Mouse (Mus musculus) thymus, postnatal 0 days (tissue): Measurements from ENCODE around the gene Rrnad1. TPM values are rescaled to one million over a fixed set of nuclear protein-coding genes. Genes with fewer than 3 reads are reported as not detected.

ENCODE experiments used
- DNase-seq: peaks from one replicate; pipeline ENCODE4 v3.0.0-alpha.2; 2015; ENCODE audit warnings: low spot score
- polyA plus RNA-seq: library from polyadenylated mRNA; unstranded; fragments of >200 nt; fragmentation: Nextera tagmentation; extraction: Ambion mirVana; gene quantifications from 2 replicates; pipeline ENCODE4 v1.2.1, GENCODE M21; 2015

The Rrnad1 gene
- polyA plus RNA-seq, 1 experiment from 2014 or later: 16.6 TPM

DNA sequence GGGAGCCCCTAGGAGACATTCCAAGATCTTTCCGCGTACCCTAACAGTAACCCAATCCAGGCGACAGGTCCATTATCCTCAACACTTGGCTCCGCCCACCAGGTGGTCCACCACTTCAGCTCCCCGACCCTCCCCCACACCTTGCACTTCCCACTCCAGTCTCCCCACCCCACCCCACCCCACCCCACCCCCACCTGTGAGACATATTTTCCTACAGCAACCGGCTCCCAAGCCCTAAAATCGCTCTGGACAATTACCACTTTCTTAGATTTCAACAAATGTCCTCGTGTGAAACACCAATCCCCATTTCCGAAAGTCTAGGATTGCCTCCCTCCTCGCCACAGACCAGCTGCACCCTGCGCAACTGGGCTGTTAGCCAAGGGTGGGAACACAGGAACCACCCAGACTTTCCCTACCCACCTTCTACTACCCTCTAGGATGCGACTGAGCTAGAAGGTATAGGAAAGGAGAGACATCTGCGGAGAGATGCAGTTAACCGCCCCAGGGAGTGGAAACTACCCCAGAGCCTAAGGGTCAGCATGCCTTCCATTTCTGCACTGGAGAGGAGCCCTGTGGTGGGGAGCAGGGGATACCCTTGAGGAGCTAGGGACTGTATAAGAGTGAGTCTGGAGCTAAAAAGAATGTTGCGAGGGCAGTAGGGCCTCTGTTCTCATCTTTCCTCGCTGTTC is 18.9 kb upstream of the Rrnad1 start:
- no peak for DNase-seq

DNA sequence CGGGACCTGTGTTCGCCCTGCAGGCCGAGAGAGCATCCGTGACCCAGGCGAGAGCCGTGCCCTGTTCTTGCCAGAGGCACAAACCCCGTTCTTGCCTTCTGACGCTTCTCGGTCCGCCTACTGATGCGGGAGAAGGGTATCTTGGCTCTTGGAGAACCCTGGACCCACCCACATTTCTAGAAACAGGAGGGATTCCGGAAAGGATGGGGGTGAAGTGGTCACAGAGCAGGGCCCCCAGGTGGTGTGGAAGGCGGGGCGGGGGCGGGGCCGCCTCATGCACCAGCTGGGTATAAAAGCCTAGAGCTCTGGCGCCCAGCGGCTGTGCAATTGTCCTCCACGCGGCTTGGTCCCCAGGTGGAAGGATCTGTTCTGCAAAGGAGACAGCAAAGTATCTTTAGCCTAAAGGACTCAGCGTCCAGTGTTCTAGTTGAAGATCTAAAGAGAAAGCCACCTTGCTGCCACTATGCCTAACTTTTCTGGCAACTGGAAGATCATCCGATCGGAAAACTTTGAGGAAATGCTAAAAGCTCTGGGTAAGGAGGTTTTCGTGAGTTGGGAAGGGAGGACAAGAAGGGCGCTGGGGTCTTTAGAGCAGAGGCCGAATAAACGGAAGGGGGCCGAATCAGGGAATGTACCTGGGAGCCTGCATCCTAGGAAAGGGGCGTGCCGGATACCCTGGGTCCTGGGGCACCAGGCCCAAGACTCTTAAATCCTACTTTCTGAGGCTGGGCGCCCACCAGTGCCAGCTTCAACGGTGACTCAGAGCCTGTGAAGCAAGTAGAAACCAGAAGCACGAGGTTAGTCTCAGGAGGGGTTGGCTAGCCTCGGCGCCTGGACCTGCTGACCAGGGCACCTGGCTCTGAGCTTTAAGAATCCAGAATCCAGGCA is 18.1 kb upstream of the Rrnad1 start, which contains the start of gene Crabp2:
Gene Crabp2, plus strand, starts transcription at position 289 of the 888 bp plus-strand sequence.
- no peak for DNase-seq

DNA sequence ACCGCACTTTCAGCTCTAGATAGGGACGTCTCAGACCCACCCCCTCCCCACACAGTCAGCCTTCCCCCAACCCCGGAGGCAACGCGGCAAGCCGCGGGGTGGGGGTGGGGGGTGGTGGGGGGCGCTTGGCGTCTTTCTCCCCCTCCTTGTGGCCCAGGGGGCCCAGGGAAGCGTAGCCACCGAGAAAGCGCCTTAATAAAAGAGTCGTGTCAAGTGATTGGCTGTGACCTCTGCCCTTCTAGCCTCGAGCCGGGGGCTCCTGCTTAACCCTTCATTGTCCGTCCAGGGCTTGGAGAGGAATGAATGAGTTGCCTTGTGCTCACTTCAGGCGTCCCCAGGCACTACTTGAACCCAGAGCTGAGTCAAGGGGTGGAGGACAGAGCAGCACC is 17.3 kb upstream of the Rrnad1 start:
- DNase-seq: no peak

DNA sequence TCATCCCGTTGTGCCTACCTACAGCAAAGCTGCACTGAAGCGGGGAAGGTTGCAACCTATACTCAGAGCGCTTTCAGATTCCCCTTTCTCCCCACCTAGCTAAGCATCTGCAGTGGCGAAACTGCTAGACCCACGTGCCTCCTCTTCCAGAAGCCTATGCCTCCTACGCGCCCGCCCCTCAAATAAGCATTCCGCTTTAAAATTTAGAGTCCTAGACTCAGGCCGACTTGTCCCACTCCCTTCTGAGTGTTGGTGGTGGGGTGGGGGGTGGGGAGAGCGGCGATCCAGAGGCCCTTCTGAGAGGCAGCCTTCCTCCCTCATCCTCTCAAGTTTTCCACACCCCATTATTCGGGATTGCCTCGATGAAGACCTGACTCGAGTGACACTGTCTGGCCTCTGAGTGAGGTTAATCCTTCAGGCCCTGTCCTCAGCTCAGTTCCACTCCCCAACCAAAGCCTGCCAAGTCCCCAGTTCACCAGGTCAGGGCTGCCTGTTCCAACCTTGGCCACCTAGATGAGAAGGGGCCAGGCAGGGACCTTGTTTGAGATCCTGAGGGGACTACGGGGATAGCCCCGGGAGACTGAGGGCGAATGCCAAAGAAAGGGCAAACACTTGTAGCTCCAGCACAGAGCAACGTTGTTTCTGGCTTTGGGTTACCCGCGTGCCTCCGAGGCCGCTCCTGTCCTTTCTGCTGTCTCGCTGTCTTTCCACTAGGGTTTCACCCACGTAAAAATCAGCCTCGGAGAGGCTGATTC is 16.7 kb upstream of the Rrnad1 start:
- DNase-seq: no peak

DNA sequence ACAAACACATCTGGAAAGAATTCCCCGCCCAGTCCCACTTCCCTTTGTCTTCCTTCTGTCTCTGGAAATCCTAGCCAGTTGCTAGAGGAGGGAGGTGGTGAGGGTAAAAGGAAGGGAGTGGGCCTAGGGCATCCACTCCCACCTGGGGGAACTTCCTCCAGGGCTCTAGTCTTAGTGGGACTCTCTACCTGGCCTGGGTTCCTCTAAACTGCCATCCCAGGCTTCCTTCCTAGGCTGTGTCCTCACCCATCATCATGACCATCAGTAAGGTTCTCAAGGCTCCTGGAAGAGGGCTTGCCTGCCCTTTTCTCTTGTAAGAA is 16.0 kb upstream of the Rrnad1 start:
- no peak for DNase-seq

DNA sequence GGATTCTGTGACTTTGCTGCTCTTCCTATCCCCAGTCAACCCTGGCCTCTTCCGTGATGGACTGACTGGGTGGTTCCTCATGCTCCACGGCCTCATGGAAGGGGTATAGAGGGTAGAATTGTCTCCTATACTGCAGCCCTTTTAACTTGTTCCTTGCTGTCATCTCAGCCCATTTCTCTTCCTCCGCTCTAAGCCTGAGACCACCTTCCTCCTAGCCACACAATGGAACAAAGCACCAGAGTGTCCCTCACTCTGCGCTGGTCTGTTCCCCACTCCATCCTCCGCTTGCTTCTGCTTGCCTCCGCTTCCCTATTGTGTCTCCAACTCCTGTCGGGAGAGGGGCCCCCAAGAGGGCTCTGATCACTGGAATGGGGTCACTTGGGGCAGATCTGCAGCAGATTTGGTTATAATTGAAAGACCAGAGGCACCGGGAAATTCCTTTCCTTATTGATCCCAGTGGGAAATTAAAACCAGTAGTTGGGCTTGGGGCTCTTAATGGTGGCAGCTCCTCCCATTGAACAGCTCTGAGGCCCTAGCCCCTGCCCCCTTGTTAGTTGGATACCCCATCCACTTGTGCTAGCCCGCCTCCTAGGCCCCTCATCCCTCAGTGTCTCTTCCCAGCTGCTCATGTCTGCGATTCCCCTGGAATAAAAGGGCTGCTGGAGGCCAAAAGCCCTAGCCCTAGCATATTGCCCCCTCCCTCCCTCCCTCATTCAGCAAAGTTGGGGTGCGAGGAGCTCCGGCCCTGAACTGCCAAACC is 15.4 kb upstream of the Rrnad1 start:
- no peak for DNase-seq

DNA sequence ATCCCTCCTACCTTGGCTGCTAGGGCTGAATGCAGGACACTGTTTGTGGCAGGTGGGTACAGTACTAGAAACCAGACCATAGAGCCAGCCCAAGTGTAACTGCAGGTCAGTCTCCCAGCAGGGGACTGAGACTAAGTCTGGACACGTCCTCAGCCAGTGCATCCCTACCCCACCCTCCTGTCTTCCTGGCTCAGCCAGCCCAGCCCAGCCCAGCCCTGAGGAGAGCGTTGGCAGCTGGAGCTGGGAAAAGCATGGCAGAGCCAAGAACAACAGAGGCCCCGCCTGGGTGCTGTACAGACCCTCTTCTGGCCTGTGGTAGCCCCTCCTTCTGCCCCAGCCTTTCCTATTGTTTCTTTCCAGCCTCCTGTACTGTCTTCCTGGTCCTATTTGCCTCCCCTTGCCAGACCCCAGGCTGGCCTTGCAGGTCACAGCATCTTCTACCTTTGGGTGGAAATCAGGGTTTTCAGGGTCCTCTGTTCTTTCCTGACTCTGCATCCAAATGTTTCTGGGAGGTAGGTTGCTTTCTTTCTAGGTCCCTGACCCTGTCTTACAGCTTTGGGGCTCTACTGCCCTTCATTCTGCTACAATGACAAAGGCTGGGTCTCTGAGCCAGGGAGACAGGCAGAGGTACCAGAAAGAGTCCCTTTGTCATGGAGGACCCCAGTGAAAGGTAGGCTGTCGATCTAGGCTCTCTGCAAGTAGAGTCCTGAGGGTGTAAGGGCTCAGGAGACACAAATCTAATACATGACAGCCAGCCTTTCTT is 14.5 kb upstream of the Rrnad1 start:
- DNase-seq: no peak

DNA sequence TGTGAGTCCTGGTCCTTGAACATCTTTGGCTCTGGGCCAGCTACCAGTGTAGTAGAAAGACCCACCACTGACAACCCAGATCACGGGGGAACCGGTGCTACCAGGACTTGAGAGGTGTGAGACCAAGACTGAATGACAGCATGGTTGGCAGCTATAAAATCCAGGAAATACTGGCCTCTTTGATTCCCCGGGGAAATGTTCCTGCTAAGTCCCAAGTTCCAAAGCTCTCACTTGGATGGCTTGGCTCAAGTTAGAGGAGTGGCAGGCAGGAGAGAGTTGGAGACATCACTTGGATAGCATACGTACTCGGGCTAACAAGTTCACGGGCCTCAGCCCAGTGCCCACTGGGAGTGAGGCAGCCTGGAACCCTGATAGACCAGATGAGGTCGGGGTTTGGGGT is 13.1 kb upstream of the Rrnad1 start:
- no peak for DNase-seq

DNA sequence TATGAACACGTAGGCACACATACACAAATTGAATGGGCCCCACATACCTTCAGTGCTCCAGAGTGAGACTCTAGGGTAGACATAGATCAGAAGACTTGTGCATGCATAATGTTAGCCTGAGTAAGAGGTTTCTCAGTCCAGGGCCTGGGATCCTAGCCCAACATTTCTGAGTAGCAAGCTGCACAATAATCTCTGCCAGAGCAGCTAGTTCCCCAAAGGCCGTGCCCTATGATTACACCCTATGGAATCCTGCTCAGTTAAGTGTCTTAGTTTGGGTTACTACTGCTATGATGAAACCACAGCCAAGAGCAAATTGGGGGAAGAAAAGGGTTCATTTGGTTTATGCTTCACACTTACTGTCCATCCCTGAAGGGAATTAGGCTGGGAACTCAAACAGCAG is 12.0 kb upstream of the Rrnad1 start:
- no peak for DNase-seq

DNA sequence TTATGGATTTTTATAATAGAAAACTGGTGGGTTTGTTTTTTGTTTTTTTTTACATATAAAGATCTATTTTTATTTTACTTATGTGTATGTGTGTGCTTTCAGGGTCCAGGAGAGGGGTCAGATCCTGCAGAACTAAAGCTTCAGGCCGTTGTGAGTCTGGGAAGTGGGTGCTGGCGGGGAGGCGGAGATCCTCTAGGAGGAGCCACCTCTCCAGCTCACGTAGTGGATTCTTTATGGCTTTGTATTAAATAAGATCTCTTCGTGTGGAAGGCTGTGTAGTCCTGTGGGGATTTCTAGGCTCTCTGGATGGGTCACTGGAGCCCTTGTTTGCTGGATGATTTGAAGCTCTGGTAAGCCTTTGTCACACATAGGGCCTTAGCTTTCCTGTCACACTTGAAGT is 10.1 kb upstream of the Rrnad1 start:
- DNase-seq: no peak

DNA sequence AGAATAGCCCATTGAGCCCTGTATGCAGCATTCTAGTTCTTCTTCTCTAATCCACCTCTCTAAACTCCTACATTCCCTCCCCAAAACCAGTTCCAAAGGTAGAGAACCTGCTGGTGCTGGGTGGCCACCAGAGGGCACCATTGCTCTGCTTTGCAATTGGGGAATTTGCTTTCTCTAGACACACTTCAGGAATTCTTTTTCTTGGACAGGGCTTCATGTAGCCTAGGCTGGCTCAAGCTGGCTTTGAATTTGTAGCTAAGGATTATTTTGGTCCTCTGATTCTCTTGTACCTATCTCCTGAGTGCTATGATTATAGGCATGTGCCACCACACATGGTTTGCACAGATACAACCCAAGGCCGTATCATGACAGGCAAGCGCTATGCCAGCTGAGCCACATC is 5.3 kb upstream of the Rrnad1 start:
- peak; percentile 59 for DNase-seq

DNA sequence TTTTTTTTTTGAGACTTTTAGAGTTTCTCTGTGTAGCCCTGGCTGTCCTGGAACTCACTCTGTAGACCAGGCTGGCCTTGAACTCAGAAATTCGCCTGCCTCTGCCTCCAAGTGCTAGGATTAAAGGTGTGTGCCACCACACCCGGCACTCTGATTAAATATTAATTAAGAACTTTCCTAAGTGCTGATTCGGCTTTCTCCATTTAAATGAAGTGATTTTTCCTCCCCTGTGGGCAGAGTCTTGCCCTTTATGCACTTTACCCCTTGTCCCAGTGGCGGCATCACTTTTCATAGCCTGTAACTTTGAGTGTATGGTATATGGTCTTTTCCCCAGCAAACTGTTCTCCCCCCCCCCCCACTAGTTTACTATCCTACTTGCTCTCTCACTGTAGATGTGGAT is 4.7 kb upstream of the Rrnad1 start:
- no peak for DNase-seq

DNA sequence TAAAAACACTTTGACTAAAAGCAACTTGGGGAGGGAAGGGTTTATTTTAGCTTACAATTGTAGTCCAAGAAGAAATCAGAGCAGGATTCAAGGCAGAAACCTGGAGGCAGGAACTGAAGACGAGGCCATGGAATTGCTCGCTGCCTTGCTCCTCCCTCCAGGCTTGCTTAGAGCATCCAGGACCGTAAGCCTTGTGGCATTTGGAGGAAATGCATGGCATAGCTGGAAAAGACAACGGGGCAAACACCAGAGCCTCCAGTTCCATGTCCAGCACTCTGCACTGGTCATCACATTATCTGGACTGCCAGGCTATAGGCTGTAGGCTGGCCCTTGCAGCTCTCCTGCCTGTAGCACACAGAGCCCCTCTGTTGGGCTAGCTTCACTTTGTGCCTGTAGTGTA is 4.0 kb upstream of the Rrnad1 start:
- DNase-seq: no peak

DNA sequence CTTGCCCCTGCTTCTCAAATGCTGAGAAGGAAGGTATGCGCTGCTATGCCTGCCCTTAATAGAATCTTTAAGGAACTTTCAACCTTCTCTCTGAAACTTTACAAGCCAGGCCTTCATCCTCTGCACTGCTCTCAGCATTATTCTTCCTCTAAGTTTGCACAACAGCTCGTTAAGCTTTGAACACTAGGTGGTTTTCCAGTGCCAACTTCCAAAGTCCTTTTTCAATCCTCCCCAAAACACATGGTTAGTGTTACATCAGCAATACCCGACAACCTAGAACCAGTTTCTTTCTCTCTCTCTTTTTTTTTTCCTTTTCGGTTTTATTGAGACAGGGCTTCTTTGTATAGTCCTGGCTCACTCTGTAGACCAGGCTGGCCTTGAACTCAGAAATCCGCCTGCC is 3.5 kb upstream of the Rrnad1 start:
- no peak for DNase-seq

DNA sequence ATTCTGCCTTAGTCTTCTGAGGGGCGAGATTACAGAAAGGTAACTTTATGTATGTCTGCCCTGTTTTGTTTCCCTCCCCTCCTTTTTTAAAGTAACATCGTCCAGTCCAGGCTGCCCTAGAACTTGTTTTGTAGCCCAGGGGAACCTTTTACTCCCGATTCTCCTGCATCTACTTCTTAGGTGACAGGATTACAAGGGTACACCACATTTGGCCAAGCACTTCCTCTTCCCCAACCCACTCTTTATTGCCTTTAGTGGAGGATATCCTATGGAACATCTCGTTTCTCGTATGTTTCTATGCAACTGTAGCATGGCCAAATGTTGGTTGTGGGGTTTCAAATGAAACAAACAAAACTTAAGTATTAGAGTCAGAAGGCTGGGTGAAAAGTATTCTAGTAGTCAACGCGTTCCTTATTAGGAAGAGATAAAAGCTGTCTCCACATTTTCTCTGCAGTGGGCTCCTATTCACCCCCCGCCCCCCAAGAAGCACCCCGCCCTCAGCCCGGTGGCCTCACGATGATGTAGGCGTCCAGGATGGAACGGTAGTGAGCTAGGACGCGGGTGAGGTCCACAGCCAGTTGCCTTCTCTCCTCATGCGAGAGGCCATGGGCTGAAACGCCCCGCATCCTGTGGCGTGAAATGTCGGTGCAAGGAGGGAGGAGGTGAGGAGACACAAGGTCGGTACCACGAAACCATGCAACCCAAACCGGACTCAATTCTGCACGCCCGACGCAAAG is 1.0 kb downstream of the Rrnad1 start:
- no peak for DNase-seq

DNA sequence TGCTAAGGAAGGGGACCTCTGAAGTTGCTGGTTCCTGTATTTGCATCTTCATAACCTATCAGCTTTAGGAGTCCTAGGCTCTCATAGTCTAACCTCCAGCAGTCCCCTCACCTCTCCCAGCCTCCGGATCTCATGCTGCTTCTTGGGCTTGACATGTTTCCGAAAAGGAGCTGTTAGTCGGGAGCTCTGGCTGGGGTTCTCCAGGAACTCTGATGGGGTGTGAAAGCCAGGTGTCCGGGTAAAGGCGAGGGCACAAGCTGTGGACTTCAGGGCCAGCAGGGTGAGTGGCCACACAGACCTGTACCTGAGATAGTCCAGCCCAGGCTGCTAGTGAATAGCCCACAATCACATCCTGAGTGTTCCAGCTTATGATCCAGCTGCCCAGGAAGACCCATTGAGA is 3.1 kb downstream of the Rrnad1 start:
- DNase-seq: no peak

DNA sequence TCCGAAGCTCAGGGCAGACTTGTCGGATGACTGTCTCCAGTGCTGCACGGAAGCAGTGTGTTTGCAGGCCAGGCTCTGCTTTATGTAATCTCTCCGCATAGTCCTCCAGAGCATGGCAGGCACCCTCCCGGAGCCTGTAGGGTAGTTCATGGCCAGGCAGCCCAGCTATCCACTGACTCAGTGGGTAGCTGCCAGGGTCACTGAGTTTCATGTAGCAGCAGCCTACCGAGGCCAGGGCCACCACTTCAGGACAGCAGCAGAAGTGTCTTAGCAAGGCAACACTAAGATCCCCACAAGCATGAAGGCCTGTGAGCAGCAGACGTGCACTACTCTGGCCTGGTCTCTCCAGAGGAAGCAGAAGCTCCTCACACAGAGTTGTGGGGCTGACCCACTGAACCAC is 5.5 kb downstream of the Rrnad1 start:
- no peak for DNase-seq

DNA sequence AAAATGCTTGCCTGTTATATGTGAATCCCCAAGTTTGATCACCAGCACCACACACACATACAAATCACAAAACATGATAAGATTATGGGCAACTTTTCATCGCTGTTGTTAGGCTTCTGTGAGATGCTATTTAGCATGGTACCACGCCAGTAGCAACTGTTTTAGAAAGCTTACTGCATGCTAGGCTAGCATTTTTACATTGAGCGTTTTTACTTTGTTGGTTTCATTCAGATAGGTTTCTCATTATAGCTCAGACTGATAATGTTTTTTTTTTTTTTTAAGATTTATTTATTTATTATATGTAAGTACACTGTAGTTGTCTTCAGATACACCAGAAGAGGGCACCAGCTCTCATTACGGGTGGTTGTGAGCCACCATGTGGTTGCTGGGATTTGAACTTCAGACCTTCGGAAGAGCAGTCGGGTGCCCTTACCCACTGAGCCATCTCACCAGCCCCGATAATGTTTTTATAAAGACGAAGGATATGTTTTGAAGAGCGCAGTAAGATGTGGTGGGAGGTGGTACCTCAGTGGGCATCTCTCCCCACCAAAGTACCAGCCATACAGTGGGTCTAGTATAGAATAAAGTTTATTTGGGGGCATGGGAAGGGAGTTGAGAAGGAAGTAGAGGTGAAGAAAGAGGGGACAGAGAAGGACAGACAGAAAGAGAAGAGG is 10.1 kb downstream of the Rrnad1 start:
- DNase-seq: no peak

DNA sequence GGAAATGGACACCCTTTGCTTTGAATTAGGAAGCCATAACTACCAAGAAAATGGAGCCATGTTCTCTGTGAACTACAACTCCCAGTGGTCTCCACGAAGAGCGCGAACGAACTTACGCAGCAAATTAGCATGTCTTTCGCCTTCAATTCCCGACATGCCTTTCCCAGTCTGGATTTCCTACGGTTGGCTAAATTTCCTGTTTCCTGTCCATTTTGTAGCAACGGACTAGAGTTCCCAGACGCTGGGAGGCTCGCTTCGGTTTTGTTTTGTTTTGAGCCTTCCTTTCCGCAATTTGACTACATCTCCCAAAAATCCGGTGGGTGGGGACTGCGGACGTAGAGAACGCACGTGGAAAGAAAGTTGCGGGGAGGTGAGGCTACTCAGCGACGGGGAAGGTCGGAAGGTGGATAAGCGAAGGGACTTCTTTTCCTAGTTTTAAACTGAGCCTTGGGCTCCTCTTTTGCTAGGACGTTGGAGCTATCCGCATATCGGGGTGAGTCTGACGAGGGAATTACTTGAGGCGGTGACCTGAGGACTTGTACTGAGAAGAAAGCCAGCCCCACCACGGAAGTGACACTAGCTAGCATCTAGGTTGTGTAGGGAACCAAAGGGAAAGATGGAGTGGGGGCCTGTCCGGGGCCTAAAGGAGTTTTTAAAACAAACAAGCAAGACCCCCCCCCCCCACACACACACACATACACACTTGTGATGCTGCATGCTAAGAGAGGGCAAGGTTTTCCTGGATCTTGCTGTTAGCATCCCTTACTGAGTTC is 11.0 kb downstream of the Rrnad1 start, which contains the start of gene Mrpl24:
Gene Mrpl24, plus strand, starts transcription at position 171 of the 773 bp plus-strand sequence.
- peak; percentile 81 for DNase-seq
